Mouse (Mus musculus): ENCODE data around the gene Ube2j2.
A peak's percentile ranks its signal among the peaks of the same experiment; 100 is the strongest.

Gene Ube2j2

GRCm38 (mm10) chr4:155963106-155963505 lies 19.5 kb downstream of the Ube2j2 start:
- no peak for DNase-seq (ENCODE audit: low read depth, low spot score)

GRCm38 (mm10) chr4:155964396-155964795 lies 20.8 kb downstream of the Ube2j2 start:
- DNase-seq (ENCODE audit: low read depth, low spot score), result no peak

- no peak for DNase-seq (ENCODE audit: low read depth, low spot score)
Measured at GRCm38 (mm10) chr4:155969043-155969653, 25.5 kb downstream of the Ube2j2 start.

- no peak for DNase-seq (ENCODE audit: low read depth, low spot score)
Measured at GRCm38 (mm10) chr4:155970286-155970685, 26.7 kb downstream of the Ube2j2 start.

GRCm38 (mm10) chr4:155972651-155973050 lies 29.0 kb downstream of the Ube2j2 start:
- DNase-seq (ENCODE audit: low read depth, low spot score), result no peak

- DNase-seq (ENCODE audit: low read depth, low spot score), result no peak
Measured at GRCm38 (mm10) chr4:155973239-155973638, 29.6 kb downstream of the Ube2j2 start.

- no peak for DNase-seq (ENCODE audit: low read depth, low spot score)
Measured at GRCm38 (mm10) chr4:155981436-155982082, 37.9 kb downstream of the Ube2j2 start.

GRCm38 (mm10) chr4:155983788-155984187 lies 40.2 kb downstream of the Ube2j2 start:
- DNase-seq (ENCODE audit: low read depth, low spot score), result no peak

- no peak for DNase-seq (ENCODE audit: low read depth, low spot score)
Measured at GRCm38 (mm10) chr4:155991211-155991907, 47.7 kb downstream of the Ube2j2 start.

GRCm38 (mm10) chr4:155991908-155992230 lies 48.2 kb downstream of the Ube2j2 start:
- DNase-seq (ENCODE audit: low read depth, low spot score), result no peak

- peak; percentile 90 for DNase-seq (ENCODE audit: low read depth, low spot score)
Measured at GRCm38 (mm10) chr4:155992241-155992905, 48.7 kb downstream of the Ube2j2 start, which contains the start of the genes B3galt6 and Sdf4. Gene B3galt6 (minus strand): TSS chr4:155992649. Gene Sdf4 (plus strand): TSS chr4:155992872.

- DNase-seq (ENCODE audit: low read depth, low spot score), result peak; percentile 92
Measured at GRCm38 (mm10) chr4:155992906-155993547, 49.4 kb downstream of the Ube2j2 start.

- no peak for DNase-seq (ENCODE audit: low read depth, low spot score)
Measured at GRCm38 (mm10) chr4:155993606-155994005, 50.0 kb downstream of the Ube2j2 start.

- DNase-seq (ENCODE audit: low read depth, low spot score), result no peak
Measured at GRCm38 (mm10) chr4:156004109-156004508, 60.5 kb downstream of the Ube2j2 start.

- DNase-seq (ENCODE audit: low read depth, low spot score), result no peak
Measured at GRCm38 (mm10) chr4:156008369-156008768, 64.7 kb downstream of the Ube2j2 start.

Data from forelimb bud, embryonic 11.5 days (tissue).